Mouse (Mus musculus): Measurements from ENCODE around the gene Tsga10. TPM values are rescaled to one million over a fixed set of nuclear protein-coding genes. Genes with fewer than 3 reads are reported as not detected.
A peak's percentile ranks its signal among the peaks of the same experiment; 100 is the strongest.
"Not testable (repeated sequence)": the region's sequence is repeated elsewhere in the genome, so short reads cannot be mapped to it uniquely, and the experiment has no call there.

Gene Tsga10
- total RNA-seq, 2 experiments from 2014 or later = 16.2 to 25.2 TPM

DNA sequence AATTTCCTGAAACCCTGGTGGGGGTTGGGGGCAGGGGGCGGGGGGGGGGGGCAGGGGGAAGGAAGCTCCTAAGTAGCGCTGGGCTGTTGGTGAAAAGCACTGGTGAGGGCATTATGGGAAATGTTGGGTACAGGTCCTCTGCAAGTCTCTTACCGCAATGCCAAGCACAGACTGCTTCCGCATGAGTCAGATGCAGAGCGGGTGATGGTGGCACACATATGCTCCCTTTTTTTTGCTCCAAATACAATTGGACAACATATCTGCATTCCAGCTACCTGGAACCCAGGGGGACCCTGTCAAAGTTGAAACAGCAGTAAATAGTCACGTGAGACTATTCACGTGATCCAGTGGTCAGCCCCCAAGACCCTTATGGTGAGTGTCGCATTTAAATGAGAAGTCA lies 139.0 kb downstream of the Tsga10 start:
- peak in 1 of 2 experiments; percentile 57 for DNase-seq (ENCODE audit: low spot score in 2 of 2)
- intact Hi-C loops (cut with DNase I) = no loop called here

DNA sequence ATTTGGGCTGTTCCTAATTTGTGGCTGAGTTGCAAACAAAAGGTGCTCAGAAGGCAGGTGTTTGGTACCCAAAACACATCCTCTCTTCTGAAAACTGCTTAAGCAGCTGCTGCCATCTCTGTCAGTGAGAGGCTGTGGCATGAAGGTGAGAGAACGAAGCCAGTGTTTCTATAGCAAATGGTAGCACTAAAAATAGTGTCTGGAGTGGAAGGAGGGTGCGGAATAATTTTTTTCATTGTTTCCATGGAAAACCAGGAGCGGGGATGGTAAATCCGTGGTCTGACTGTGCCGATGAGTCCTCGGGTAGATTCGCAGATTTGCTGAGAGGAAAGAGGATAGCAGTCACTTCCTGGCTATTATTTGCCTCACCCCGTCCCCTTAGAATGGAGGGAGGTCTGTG lies 139.8 kb downstream of the Tsga10 start:
- peak; percentile 56 to 57 for DNase-seq (ENCODE audit: low spot score in 2 of 2)
- intact Hi-C loops (cut with DNase I) = loop anchor here (1.0 kb wide), 1 partner anchor 138 kb away; no protein-coding TSS in a partner anchor

DNA sequence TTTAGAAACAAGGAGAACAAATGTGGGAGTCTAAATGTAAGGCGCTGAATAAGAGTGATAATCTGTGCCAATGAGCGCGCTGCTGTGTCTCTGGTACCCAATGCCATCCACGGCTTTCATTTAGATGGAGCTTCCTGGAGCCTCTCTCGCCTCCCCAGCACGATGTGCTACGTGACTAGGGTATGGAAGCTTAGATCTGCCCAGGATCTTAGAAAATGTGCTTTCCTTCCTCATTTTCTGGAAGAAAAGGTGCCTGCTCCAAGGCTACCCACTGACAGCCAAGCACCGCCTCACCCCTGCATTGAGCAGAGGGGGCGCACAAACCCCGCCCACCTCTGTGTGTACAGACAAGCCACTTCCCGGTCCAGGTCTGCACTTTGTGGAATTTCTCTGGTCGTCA lies 140.3 kb downstream of the Tsga10 start:
- intact Hi-C loops (cut with DNase I) = loop anchor here (1.0 kb wide), 1 partner anchor 138 kb away; no protein-coding TSS in a partner anchor
- DNase-seq (ENCODE audit: low spot score in 2 of 2) = peak; percentile 72 to 80

DNA sequence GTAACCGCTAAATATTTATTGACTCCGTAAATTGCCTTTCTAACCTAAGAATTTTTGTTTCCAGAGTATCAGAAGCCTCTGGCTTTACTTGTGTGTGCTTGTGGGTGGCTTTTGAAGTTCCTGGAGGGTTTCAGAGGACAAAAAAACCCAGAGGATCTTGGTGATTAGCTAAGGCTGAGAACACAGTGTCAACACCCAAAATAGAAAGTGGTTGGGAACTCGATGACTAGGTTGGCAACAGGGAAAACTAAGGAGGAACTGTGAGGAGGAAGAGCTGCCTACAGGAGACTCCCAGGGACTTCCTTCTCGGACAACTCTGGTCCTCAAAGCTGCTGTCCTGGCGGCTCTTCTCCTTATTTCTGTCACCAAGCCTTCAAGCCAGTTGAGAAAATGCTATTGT lies 145.1 kb downstream of the Tsga10 start:
- DNase-seq (ENCODE audit: low spot score in 2 of 2) = no peak
- intact Hi-C loops (cut with DNase I) = loop anchor here (5.0 kb wide), 1 partner anchor 81 kb away; no protein-coding TSS in a partner anchor

DNA sequence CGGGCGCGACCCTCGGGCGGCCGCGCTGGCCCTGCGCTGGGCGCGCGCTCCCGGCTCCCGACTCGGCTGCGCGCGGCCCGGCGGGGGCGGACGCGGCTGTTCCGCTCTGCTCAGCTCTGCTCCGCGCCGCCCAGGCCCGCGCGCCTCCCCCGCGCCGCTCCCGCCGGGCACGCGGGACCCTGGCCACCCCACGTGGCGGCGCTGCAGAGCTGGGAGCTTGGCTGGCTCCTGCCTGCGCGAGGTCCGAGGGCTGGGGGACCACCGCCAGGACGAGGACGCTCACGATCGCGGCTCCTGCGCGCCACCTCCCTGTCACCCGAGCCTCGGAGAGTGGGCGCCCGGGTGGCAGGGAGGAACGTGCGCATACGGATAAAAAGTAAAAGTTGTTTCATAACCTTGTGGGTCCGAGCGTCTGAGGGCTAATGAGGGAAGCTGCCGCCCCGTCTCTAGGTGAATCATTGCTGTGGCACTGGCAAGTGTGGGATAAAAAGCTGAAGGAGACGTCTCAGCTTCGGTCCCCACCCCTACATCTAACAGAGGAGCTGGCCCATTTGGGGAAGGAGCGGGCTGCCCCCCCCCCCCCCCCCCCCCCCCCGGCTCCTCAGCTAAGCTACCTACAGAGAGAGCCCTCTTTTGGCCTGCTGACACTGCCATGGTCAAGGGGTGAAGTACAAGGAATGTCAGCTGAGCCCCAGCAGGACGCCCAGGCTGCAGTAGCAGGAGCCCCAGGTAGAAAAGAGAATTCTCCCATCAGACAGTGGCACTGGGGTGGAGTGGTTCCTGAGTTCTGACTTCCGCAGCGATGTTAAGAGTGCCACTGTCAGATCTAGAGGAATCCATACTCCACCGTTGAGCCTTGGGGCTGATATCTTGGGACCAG lies 146.2 kb downstream of the Tsga10 start, which contains the start of gene 2010300C02Rik:
TSS of gene 2010300C02Rik (minus strand) at position 325 of the 880 bp plus-strand sequence.
- intact Hi-C loops (cut with DNase I) = loop anchor here (2.0 to 5.0 kb wide), 4 partner anchors 41 to 1117 kb away; partner anchors contain the start of gene Lonrf2
- peak; percentile 80 to 90 for DNase-seq (ENCODE audit: low spot score in 2 of 2)

DNA sequence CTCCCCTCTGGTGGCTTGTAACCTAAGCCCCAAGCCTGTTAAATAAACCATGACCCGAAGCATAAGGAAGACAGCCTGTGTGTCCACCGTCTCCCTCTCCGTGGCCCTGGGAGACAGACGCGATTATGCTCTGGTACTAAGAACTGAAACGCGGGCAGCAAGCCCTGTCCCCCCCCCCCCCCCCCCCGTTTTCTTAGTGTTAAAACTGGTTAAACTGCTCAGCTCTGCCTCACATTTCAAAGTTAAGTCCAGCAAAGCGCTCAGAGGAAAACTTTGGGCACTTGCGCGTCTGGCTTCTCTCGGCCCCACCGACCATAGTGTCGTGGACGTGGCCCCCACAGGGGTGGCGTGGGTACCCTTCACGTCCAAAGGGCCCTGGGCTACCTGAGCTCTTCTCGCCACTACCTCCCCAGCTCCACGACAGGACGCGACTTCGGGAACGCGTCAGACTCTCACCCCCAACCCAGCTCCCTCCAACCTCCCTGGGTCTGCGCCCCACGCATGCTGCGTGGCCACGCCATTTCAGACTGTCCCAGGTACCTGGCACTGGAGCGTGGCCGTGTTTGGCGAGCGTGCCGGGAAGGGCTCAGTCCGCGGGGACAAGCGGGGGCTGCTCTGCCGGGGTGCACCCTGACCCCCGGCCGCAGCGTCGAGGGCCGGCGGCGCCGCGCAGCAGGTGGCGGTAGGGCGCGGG lies 147.1 kb downstream of the Tsga10 start:
- intact Hi-C loops (cut with DNase I) = loop anchor here (2.0 to 5.0 kb wide), 3 partner anchors 40 to 1118 kb away; partner anchors contain the start of gene Lonrf2
- peak in 1 of 2 experiments; percentile 37 for DNase-seq (ENCODE audit: low spot score in 2 of 2)

DNA sequence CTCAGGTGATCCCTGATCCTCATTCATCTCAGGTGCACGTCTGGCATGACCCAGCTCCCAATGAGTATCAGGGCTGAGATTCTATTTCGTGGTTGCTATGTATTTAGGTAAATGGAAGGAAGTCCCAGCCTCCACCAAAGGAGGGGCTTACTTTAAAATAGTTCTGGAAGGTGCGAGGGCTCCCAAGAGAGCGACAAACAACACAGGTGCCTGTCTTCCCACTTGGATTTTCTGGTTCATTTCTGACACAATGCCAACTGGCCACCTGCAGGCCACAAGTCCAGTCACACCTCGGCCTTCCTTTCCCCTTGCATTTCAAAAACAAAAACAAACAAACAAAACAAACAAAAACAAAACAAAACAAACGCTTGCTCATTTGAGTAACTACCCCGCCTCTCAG lies 147.7 kb downstream of the Tsga10 start:
- DNase-seq (ENCODE audit: low spot score in 2 of 2) = no peak
- intact Hi-C loops (cut with DNase I) = loop anchor here (2.0 to 5.0 kb wide), 3 partner anchors 40 to 1119 kb away; partner anchors contain the start of gene Lonrf2

DNA sequence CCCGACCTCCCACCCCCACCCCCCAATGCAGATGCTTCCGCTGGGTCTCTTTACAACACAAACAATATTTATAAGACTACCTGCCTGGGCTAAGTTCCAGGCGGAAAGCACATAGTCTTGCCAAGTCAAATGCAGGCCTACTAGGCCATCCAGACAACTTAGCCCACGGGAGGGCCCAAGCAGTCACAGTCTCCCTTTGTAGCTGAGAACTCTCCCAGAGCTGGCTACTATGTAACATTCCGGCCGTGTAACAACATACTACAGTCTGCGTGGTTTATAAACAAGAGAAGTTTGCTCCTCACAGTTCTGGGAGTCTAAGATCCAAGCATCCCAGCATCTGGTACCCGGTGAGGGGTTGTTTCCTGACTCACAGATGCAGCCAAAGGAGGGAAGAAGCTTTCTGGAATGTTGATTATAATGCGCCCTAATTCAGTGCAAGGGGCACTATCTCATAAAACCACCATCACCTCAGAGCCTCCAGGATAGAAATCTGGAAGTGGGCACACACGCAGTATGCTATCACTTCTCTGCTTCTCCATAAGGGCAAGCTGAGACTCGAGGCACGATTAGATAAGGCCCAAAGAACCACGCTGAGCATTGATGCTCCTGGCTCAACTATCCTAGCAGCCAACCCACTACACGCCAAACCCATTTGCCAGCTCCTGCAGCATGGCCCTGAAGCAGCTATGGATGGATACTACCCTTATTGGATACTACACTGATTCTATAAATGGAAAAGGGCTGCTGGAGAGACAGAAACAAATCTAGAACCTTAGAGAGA lies 148.6 kb downstream of the Tsga10 start:
- intact Hi-C loops (cut with DNase I) = loop anchor here (2.0 to 5.0 kb wide), 3 partner anchors 39 to 1120 kb away; partner anchors contain the start of gene Lonrf2
- no peak for DNase-seq (ENCODE audit: low spot score in 2 of 2)

DNA sequence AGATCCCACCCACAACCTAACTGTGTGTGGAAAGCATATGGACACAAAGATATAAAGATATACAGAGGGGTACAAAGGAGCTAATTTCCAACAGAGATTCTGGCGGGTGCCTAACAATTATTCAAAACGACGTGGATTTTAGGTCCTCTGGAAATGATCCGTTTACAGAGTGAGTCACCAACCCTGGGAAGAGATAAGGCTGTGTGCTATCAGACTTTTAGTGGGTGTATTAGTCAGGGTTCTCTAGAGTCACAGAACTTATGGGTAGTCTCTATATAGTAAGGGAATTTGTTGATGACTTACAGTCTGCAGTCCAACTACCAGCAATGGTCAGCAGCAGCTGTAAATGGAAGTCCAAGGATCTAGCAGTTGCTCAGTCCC lies 153.9 kb downstream of the Tsga10 start:
- intact Hi-C loops (cut with DNase I); DNase-seq (ENCODE audit: low spot score in 2 of 2): not testable (repeated sequence)

DNA sequence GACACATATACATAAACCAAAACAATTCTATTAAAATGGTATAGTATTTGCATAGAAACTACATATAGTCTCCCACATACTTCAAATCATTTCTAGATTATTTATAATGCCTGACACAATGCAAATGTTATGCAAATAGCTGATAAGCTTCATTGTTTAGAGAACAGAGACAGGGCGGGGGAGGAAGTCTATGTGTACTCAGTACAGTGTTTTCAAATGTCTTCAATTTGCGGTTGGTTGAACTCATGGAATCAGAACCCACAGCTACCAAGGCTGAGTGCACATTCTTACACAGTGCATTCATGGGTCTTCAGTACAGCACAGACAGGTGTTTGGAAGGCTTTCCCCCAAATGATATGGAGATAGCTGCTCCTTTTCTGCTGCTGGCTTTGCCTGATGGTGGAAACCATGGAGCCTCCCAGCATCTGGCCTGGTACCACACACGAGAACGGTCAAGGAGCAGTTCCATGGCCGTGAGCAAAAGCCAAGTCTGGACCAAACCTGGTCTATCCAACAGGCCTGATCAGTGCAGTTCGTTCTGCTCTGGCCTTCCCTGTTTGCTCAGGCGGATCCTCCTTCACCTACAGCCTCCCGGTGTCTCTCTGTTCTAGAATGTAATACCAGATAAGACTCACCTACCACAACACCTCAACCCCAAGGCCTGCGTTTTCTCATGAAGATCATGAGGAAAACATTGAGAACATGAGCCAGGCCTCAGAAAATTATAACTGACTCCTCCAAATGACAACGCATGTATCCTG lies 154.5 kb downstream of the Tsga10 start:
- intact Hi-C loops (cut with DNase I) = no loop called here
- no peak for DNase-seq (ENCODE audit: low spot score in 2 of 2)

DNA sequence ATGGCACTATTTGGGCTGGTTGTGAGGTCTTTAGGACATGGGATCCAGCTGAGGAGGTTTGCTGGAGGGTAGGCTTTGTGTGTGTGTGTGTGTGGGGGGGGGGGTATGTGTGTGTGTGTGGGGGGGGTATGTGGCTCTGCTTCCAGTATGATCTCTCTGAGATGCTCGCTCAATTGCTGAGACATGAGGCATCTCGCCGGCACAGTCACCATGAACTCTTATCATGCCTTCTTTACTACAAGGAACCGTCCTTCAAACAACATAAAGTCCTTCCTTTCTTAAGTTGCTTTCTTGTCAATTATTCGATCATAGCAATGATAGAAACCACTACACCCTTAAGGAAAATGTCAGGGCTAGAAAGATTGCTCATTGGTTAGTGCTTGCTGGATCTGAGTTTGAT lies 155.1 kb downstream of the Tsga10 start:
- no peak for DNase-seq (ENCODE audit: low spot score in 2 of 2)
- intact Hi-C loops (cut with DNase I) = no loop called here

DNA sequence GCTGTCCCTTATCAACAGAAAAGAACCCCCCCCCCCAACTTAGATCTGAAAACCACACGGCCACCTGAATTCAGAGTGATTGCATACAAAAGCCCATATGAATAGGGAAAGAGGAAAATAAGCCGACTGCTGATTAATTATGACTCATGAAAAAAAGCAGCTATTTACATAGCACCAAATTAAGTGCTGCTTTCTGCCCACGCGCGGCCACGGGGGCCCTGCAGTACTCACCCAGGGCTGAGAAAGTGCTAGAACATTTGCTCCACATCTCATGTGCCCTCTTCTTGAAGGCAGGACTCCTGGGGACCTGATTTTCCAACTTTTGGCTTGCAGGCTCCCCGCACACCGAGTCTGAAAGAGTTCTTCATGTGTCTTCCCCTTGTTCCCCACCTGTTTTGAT lies 156.5 kb downstream of the Tsga10 start:
- no peak for DNase-seq (ENCODE audit: low spot score in 2 of 2)
- intact Hi-C loops (cut with DNase I) = no loop called here

DNA sequence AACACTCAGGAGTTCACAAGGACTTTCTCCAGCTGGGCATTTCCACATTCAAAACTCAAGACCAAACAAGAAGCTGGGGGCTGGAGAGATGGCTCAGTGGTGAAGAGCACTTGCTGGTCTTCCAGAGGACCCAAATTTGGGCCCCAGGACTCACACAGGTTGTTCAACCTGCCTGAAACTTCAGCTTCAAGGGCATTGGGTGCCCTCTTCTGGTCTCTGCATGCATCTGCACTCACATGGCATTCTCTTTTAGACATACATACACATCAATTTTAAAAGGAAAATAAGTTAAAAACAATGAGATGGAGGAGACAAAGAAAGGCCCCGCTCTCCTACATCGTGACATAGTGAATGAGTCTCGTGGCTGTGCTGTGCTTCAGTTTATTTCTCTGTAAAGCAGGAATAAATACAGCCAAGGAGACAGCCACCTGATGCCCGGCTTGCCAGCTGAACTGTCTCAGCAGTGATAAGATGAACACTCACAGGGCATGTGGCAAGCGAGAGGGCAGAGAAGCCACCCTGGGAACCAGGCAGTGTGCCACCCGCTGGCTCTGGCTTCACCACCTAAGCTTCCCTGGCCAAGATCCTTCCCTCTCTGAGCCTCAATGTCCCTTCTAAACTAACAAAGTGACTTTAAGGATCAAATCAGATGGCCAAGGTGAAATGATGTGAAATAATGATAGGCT lies 157.8 kb downstream of the Tsga10 start:
- intact Hi-C loops (cut with DNase I) = no loop called here
- no peak for DNase-seq (ENCODE audit: low spot score in 2 of 2)

Other genes with a start within 250 kb of the Tsga10 start
- 100 to 1,000 TPM; 268 to 288 TPM for gene 2010300C02Rik, start 146.3 kb downstream of the Tsga10 start, total RNA-seq (2021)
- gene Lipt1, start 5.3 kb upstream of the Tsga10 start, total RNA-seq (2021) = 1 to 10 TPM; 8.0 to 9.9 TPM
- 10 to 100 TPM in 1 of 2 experiments, 1 to 10 TPM in 1; 9.1 to 10.5 TPM for gene Mitd1, start 24.0 kb upstream of the Tsga10 start, total RNA-seq (2021)
- 100 to 1,000 TPM; 125 to 137 TPM for gene Mrpl30, start 24.0 kb upstream of the Tsga10 start, total RNA-seq (2021)
- not detected for gene Lyg2, start 50.1 kb upstream of the Tsga10 start, total RNA-seq (2021)
- not detected for gene Lyg1, start 91.3 kb upstream of the Tsga10 start, total RNA-seq (2021)
- 10 to 100 TPM; 61.1 to 61.4 TPM for gene Txndc9, start 131.5 kb upstream of the Tsga10 start, total RNA-seq (2021)
- gene Eif5b, start 131.6 kb upstream of the Tsga10 start, total RNA-seq (2021) = 10 to 100 TPM; 33.0 to 40.3 TPM